Mouse (Mus musculus) CH12.LX (cell line): Measurements from ENCODE around the gene Trmt11. TPM values are rescaled to one million over a fixed set of nuclear protein-coding genes. Genes with fewer than 3 reads are reported as not detected.

Experiments
- DNase-seq: peaks from one replicate; pipeline ENCODE4 v3.0.0-alpha.2; 2013; ENCODE audit errors: extremely low read depth
- H3K27ac ChIP-seq: 2 replicates; pipeline ENCODE4 v1.5.1; 2012; ENCODE audit warnings: low read depth, mild to moderate bottlenecking, control low read depth, moderate library complexity; ENCODE audit not compliant: insufficient read depth
- H3K27me3 ChIP-seq: replicated peaks from 2 replicates; pipeline ENCODE3; 2012; ENCODE audit warnings: inconsistent platforms
- H3K36me3 ChIP-seq, 2 experiments: replicated peaks in 1 of 2; 2 replicates each; pipeline versions ENCODE3 to v1.6.1; 2012; ENCODE audit warnings: inconsistent platforms in 1 of 2, low read length in 1 of 2, mild to moderate bottlenecking in 1 of 2, mixed read lengths in 1 of 2, moderate library complexity in 1 of 2; ENCODE audit not compliant: control insufficient read depth in 1 of 2, insufficient read depth in 1 of 2
- H3K4me1 ChIP-seq, 2 experiments: 2 replicates each; pipeline ENCODE4 v1.6.1; 2012; ENCODE audit warnings: inconsistent platforms in 1 of 2, moderate library complexity in 1 of 2; ENCODE audit not compliant: insufficient read depth in 2 of 2, control insufficient read depth in 1 of 2
- H3K4me2 ChIP-seq: 2 replicates; pipeline ENCODE4 v1.6.1; 2012; ENCODE audit warnings: low read depth, mild to moderate bottlenecking, control low read depth; ENCODE audit not compliant: poor library complexity, insufficient read depth, severe bottlenecking
- H3K4me3 ChIP-seq, 3 experiments: fragments of 150-350 bp in 1 of 3; sonication (generic) in 1 of 3; replicated peaks in 1 of 3; 2 replicates each; pipeline versions ENCODE3 to v1.5.1; 2011 to 2012; ENCODE audit warnings: low read depth in 2 of 3, low read length in 2 of 3, mild to moderate bottlenecking in 2 of 3, moderate library complexity in 2 of 3, control low read depth in 1 of 3, improper control_type of control experiment in 1 of 3, inconsistent platforms in 1 of 3, mixed read lengths in 1 of 3; ENCODE audit not compliant: poor library complexity in 1 of 3
- H3K79me2 ChIP-seq: replicated peaks from 2 replicates; pipeline ENCODE4 v1.6.1; 2012; ENCODE audit warnings: mild to moderate bottlenecking, moderate library complexity; ENCODE audit not compliant: control insufficient read depth, poor library complexity, insufficient read depth, severe bottlenecking; ENCODE audit errors: extremely low read depth
- H3K9ac ChIP-seq: 2 replicates; pipeline ENCODE4 v1.6.1; 2012; ENCODE audit warnings: low read depth, mild to moderate bottlenecking, control low read depth, moderate library complexity; ENCODE audit not compliant: insufficient read depth
- H3K9me3 ChIP-seq: replicated peaks from 2 replicates; pipeline ENCODE3; 2012; ENCODE audit warnings: low read length, inconsistent platforms, mixed read lengths
- CHD1 ChIP-seq: IDR thresholded peaks from 2 replicates; pipeline ENCODE4 v1.6.1; 2012; ENCODE audit warnings: low read depth, low read length, improper control_type of control experiment, inconsistent platforms
- CHD2 ChIP-seq: IDR thresholded peaks from 2 replicates; pipeline ENCODE4 v1.6.1; 2011; ENCODE audit warnings: low read length, improper control_type of control experiment
- CTCF ChIP-seq, 2 experiments: IDR thresholded peaks in 1 of 2; conservative IDR thresholded peaks in 1 of 2; 2 replicates each; pipeline ENCODE4 v1.5.1; 2011 to 2012; ENCODE audit warnings: low read depth in 2 of 2, low read length in 2 of 2, improper control_type of control experiment in 1 of 2, inconsistent platforms in 1 of 2, mild to moderate bottlenecking in 1 of 2, moderate library complexity in 1 of 2
- E2F4 ChIP-seq: IDR thresholded peaks from 2 replicates; pipeline ENCODE4 v1.6.1; 2011; ENCODE audit warnings: low read depth, low read length, improper control_type of control experiment; ENCODE audit not compliant: insufficient replicate concordance
- ELF1 ChIP-seq: IDR thresholded peaks from 2 replicates; pipeline ENCODE4 v1.6.1; 2014; ENCODE audit warnings: low read depth, mild to moderate bottlenecking, inconsistent platforms, low read length, improper control_type of control experiment
- EP300 ChIP-seq: IDR thresholded peaks from 2 replicates; pipeline ENCODE4 v1.6.1; 2011; ENCODE audit warnings: low read length, improper control_type of control experiment
- ETS1 ChIP-seq: conservative IDR thresholded peaks from 2 replicates; pipeline ENCODE4 v1.6.1; 2012; ENCODE audit warnings: low read depth, mild to moderate bottlenecking, inconsistent platforms, low read length, improper control_type of control experiment, moderate library complexity
- GABPA ChIP-seq: IDR thresholded peaks from 2 replicates; pipeline ENCODE4 v1.6.1; 2012; ENCODE audit warnings: low read depth, low read length, improper control_type of control experiment, inconsistent platforms; ENCODE audit not compliant: insufficient replicate concordance
- IRF4 ChIP-seq: IDR thresholded peaks from 2 replicates; pipeline ENCODE4 v1.6.1; 2014; ENCODE audit warnings: low read depth, mild to moderate bottlenecking, inconsistent platforms, low read length, improper control_type of control experiment
- JUN ChIP-seq: IDR thresholded peaks from 2 replicates; pipeline ENCODE4 v1.6.1; 2011; ENCODE audit warnings: low read depth, mild to moderate bottlenecking, low read length, improper control_type of control experiment, moderate library complexity; ENCODE audit not compliant: insufficient read depth
- JUND ChIP-seq: conservative IDR thresholded peaks from 2 replicates; pipeline ENCODE4 v1.6.1; 2011; ENCODE audit warnings: low read depth, low read length, improper control_type of control experiment
- KAT2A ChIP-seq: IDR thresholded peaks from 2 replicates; pipeline ENCODE4 v1.6.1; 2012; ENCODE audit warnings: low read length, improper control_type of control experiment, inconsistent platforms; ENCODE audit not compliant: insufficient replicate concordance
- MYC ChIP-seq: IDR thresholded peaks from 2 replicates; pipeline ENCODE4 v1.6.1; 2011; ENCODE audit warnings: low read depth, mild to moderate bottlenecking, improper control_type of control experiment, low read length
- NELFE ChIP-seq: IDR thresholded peaks from 2 replicates; pipeline ENCODE4 v1.6.1; 2011; ENCODE audit warnings: low read depth, low read length, improper control_type of control experiment
- NRF1 ChIP-seq: IDR thresholded peaks from 2 replicates; pipeline ENCODE4 v1.6.1; 2014; ENCODE audit warnings: low read depth, mild to moderate bottlenecking, inconsistent platforms, low read length, improper control_type of control experiment, moderate library complexity
- SIN3A ChIP-seq: IDR thresholded peaks from 2 replicates; pipeline ENCODE4 v1.6.1; 2012; ENCODE audit warnings: low read length, improper control_type of control experiment, inconsistent platforms
- SMC3 ChIP-seq: IDR thresholded peaks from 2 replicates; pipeline ENCODE4 v1.6.1; 2011; ENCODE audit warnings: low read depth, low read length, improper control_type of control experiment
- TBP ChIP-seq: conservative IDR thresholded peaks from 2 replicates; pipeline ENCODE4 v1.6.1; 2011; ENCODE audit warnings: low read depth, low read length, improper control_type of control experiment
- UBTF ChIP-seq: IDR thresholded peaks from 2 replicates; pipeline ENCODE4 v1.6.1; 2012; ENCODE audit warnings: low read depth, mild to moderate bottlenecking, inconsistent platforms, low read length, improper control_type of control experiment, moderate library complexity
- ZKSCAN1 ChIP-seq: IDR thresholded peaks from 2 replicates; pipeline ENCODE4 v1.6.1; 2012; ENCODE audit warnings: low read depth, inconsistent platforms, low read length, improper control_type of control experiment, borderline replicate concordance
- ZMIZ1 ChIP-seq: IDR thresholded peaks from 2 replicates; pipeline ENCODE4 v1.6.1; 2012; ENCODE audit warnings: low read depth, mild to moderate bottlenecking, inconsistent platforms, low read length, improper control_type of control experiment
- ZNF384 ChIP-seq: IDR thresholded peaks from 2 replicates; pipeline ENCODE4 v1.6.1; 2012; ENCODE audit warnings: low read depth, low read length, improper control_type of control experiment, inconsistent platforms
- dilution Hi-C: fragments of 300-500 bp; cut with MboI; formaldehyde crosslinking; loops from 2 replicates; pipeline ENCODE4 v1.14.3; 2020; ENCODE audit warnings: low sequenced_read_pairs; ENCODE audit not compliant: extremely low pct_unique_long_range_greater_than_20kb, extremely low pct_ligation_motif_present
- in situ Hi-C: fragments of 300-500 bp; cut with MboI; formaldehyde crosslinking; loops from 3 replicates; pipeline ENCODE4 v1.14.3; 2019; ENCODE audit warnings: low sequenced_read_pairs, low pct_ligation_motif_present, low pct_unique_long_range_greater_than_20kb, mixed read lengths
- polyA plus RNA-seq: library from polyadenylated mRNA; unstranded; fragments of >175 nt; gene quantifications from 2 replicates; pipeline ENCODE4 v1.2.1, GENCODE M21; 2012; ENCODE audit warnings: low read depth; ENCODE audit not compliant: insufficient read length
- total RNA-seq, 2 experiments: library from RNA; depleted of rRNA; stranded (reverse); fragments of 300-350 nt in 1 of 2; fragments of >200 nt in 1 of 2; gene quantifications; 2 replicates each; pipeline ENCODE4 v1.2.3; 2012 to 2014

Trmt11 gene
- total and polyA plus RNA-seq, 3 experiments = 11.9 to 40.3 (median 21.1) TPM

DNA sequence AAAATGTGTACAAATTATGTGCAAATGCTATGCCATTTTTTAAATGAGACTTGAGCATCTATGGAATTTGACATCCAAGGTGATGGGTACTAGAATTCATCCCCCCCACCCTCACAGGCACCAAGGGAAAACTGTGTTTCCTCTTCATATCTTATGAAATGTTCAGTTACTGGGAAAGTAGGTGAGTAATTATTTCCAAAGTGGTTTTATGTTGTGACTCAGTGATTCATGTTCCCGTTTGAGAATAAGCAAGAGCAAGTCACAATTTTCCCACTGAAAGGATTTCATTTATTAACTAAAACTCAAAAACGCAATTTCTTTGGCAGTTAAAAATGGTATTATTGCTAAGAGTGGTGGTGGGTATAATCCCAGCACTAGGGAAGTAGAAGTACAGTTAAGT lies 95.8 kb downstream of the Trmt11 start:
- H3K4me3 ChIP-seq = no peak overlapping the region
- no peaks in the 10 kb centered on the region for H3K79me2 ChIP-seq
- H3K27ac ChIP-seq = no peak overlapping the region
- dilution Hi-C loops (no loop called here), in situ Hi-C loops (no loop called here)
- H3K4me2 ChIP-seq = no peak overlapping the region
- TF ChIP-seq CTCF (conservative IDR thresholded peaks at IDR 0.05 in 1 of 2, IDR thresholded peaks at IDR 0.05 in 1 of 2; ENCODE audit: low read depth in 2 of 2, low read length in 2 of 2) (no peak), NRF1 (no peak), NELFE (no peak), JUND (0 out of 2 replicates have a peak, but pooled peaks have one; percentile 33)
- peak; percentile 4 for DNase-seq
- H3K9me3 ChIP-seq = no peaks in the 10 kb centered on the region
- peaks cover 0 to 17% of the 10 kb centered on the region in 2 experiments; a peak in 2 of 4 replicates for H3K4me1 ChIP-seq
- H3K27me3 ChIP-seq = no peaks in the 10 kb centered on the region
- no peak overlapping the region for H3K9ac ChIP-seq
- H3K36me3 ChIP-seq = no peaks in the 10 kb centered on the region

DNA sequence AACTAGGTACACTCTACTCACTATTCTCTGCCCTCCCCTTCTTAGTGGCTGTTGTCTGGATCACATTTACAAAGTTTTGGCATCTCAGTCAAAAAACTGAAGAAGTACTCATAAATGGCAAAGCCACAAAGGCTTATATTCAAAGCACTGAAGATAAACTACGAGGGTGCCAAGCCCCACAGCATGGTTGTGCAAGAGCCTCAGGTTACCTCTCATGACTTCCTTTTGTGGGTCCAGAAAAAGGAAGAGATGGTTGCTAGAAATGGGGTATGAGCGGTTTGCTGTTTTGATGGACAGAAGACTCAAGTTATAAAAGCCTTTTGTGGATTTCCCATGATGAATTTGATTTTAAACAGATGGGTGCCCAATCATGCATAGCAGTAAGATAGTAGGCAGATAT lies 97.4 kb downstream of the Trmt11 start:
- no peaks in the 10 kb centered on the region for H3K79me2 ChIP-seq
- H3K9ac ChIP-seq = no peak overlapping the region
- TF ChIP-seq CHD1 (no peak), ELF1 (no peak), ZMIZ1 (no peak), ZNF384 (no peak), JUN (no peak), TBP (no peak), SIN3A (no peak), UBTF (no peak), ETS1 (no peak), MYC (no peak), SMC3 (no peak), ZKSCAN1 (no peak), GABPA (no peak), KAT2A (no peak), CHD2 (no peak), IRF4 (no peak), EP300 (no peak), E2F4 (no peak)
- dilution Hi-C loops = no loop called here
- H3K4me2 ChIP-seq = no peak overlapping the region
- in situ Hi-C loops = no loop called here
- no peaks in the 10 kb centered on the region for H3K27me3 ChIP-seq
- H3K4me3 ChIP-seq = no peak overlapping the region
- peak; percentile 16 for DNase-seq
- H3K4me1 ChIP-seq = peaks cover 0 to 17% of the 10 kb centered on the region in 2 experiments; a peak in 2 of 4 replicates
- H3K27ac ChIP-seq = no peak overlapping the region
- no peaks in the 10 kb centered on the region for H3K9me3 ChIP-seq
- H3K36me3 ChIP-seq = no peaks in the 10 kb centered on the region
